Mouse (Mus musculus) intestine, embryonic 15.5 days (tissue): ENCODE measurements at regions not wholly inside any gene's neighbourhood (a gene's known extent, or its start where the extent isn't known, plus 50 kb on each side); places are given as distances from the start of the nearest gene placed in this dataset.

Source experiments
- ATAC-seq: fragments of 200-750 bp; cut with Nextera tagmentation; 2 replicates; pipeline ENCODE4 v1.8.0; 2017; ENCODE audit warnings: moderate TSS enrichment, moderate library complexity
- H3K27ac ChIP-seq: fragments of 300-500 bp; sonication (generic); 2 replicates; pipeline ENCODE4 v1.5.1; 2015; ENCODE audit warnings: mild to moderate bottlenecking, inconsistent platforms
- H3K27me3 ChIP-seq: fragments of 300-500 bp; sonication (generic); replicated peaks from 2 replicates; pipeline ENCODE4 v1.6.1; 2015; ENCODE audit warnings: inconsistent platforms
- H3K36me3 ChIP-seq: fragments of 300-500 bp; sonication (generic); 2 replicates; pipeline ENCODE4 v1.6.1; 2015; ENCODE audit warnings: inconsistent platforms
- H3K4me1 ChIP-seq: fragments of 300-500 bp; sonication (generic); replicated peaks from 2 replicates; pipeline ENCODE4 v1.6.1; 2015; ENCODE audit warnings: inconsistent platforms
- H3K4me2 ChIP-seq: fragments of 300-500 bp; sonication (generic); replicated peaks from 2 replicates; pipeline ENCODE4 v1.6.1; 2015; ENCODE audit warnings: mild to moderate bottlenecking, inconsistent platforms
- H3K4me3 ChIP-seq: fragments of 300-500 bp; sonication (generic); replicated peaks from 2 replicates; pipeline ENCODE4 v1.5.1; 2015; ENCODE audit warnings: inconsistent platforms
- H3K9ac ChIP-seq: fragments of 300-500 bp; sonication (generic); 2 replicates; pipeline ENCODE4 v1.6.1; 2015; ENCODE audit warnings: inconsistent platforms
- H3K9me3 ChIP-seq: fragments of 300-500 bp; sonication (generic); 2 replicates; pipeline ENCODE4 v1.6.1; 2016; ENCODE audit warnings: inconsistent platforms
- WGBS: fragments of 180-500 bp; shearing (Covaris S2); methylation state at CpG from one replicate; pipeline ENCODE4 v1.1.7; 2015; 5-methylcytosine and 5-hydroxymethylcytosine counted together

DNA sequence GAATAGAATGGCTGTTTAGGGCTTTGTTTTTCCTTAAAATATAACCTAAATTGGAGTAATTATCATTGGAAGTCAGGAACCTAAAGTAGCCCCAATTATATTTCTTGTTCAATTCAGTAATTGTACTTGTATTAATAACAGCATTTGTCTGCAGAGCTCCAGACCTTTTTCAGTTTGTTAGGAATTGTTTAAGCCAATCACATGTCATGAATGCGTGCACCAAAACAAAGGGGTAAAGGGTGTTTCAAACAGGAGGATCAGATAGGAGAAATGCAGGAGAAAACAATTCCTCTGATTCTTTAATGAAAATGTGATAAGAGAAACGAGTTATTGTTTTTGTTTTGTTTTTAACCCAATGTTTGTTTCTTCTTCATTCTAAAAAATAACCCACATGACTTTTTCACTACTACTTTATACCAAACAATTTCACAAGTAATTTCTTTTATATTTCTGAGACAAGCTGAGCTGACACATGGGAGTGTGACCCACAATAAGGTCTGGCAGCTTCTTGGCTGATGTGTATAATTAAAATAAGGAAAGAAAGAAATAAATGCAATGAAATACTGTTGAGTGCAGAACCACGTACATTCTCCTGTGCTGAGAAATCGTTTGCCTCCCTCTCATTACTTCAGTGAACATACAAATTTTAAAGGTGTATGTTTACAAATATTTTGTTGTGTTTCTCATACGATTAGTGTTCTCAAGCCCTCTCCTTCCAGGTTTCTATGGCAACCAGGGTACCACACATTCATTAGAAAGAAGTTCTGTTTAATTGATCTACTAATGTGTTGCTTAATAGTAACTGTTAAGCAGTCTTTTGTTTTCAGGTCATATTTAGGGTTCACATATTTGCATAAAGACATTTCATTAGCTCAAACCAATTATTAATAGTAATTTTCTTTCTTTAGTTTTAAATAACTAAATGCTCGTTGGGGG lies 397.7 kb downstream of the Isl1 start:
- 73% methylated on average over 6 of the region's 6 CpGs for WGBS
- no peak overlapping the region for H3K4me2 ChIP-seq
- no peaks in the 10 kb centered on the region for H3K27me3 ChIP-seq
- H3K36me3 ChIP-seq: no peaks in the 10 kb centered on the region
- H3K27ac ChIP-seq: no peak overlapping the region
- no peak overlapping the region for H3K4me3 ChIP-seq
- ATAC-seq: no peak
- no peak overlapping the region for H3K9ac ChIP-seq
- no peaks in the 10 kb centered on the region for H3K9me3 ChIP-seq
- no peaks in the 10 kb centered on the region for H3K4me1 ChIP-seq

- no peaks in the 10 kb centered on the region for H3K36me3 ChIP-seq
- H3K9me3 ChIP-seq: no peaks in the 10 kb centered on the region
- no peaks in the 10 kb centered on the region for H3K27me3 ChIP-seq
- H3K4me2 ChIP-seq: no peak overlapping the region
- H3K4me1 ChIP-seq: no peaks in the 10 kb centered on the region
- H3K27ac ChIP-seq: no peak overlapping the region
- ATAC-seq: no peak
- 80% methylated on average over 8 of the region's 8 CpGs for WGBS
- no peak overlapping the region for H3K4me3 ChIP-seq
- no peak overlapping the region for H3K9ac ChIP-seq
These were observed 398.5 kb downstream of the Isl1 start for GRCm38 (mm10) chr13:115910866-115911449.

GRCm38 (mm10) chr13:115880616-115881015 lies 428.9 kb downstream of the Isl1 start:
- no peak for ATAC-seq
- Histone ChIP-seq H3K36me3 (no peaks in the 10 kb centered on the region), H3K9me3 (no peaks in the 10 kb centered on the region), H3K4me3 (no peak overlapping the region), H3K27ac (no peak overlapping the region), H3K27me3 (no peaks in the 10 kb centered on the region), H3K4me1 (no peaks in the 10 kb centered on the region), H3K9ac (no peak overlapping the region), H3K4me2 (no peak overlapping the region)
- WGBS: 63% methylated on average over 1 of the region's 1 CpGs

DNA sequence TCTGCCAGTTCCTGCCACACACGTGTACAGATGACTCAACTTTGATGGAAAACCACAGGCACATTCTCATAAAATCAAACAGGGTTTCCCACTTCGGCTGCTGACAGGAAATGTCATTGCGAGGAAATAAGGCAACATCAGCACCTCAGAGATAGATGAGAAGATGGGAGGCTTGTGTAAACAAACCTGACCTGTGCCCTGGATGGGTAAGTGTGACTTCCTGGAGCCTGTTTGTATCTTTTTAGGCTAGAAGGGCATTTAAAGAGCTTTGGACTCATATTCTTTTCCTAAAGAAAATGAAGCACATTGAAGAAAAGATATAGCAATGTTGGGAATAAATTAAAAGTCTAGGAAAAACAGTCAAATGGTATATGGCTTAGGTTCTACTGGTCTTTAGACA lies 449.0 kb downstream of the Isl1 start:
- 20% methylated on average over 3 of the region's 3 CpGs for WGBS
- no peaks in the 10 kb centered on the region for H3K36me3 ChIP-seq
- H3K9me3 ChIP-seq: no peaks in the 10 kb centered on the region
- no peak overlapping the region for H3K4me3 ChIP-seq
- H3K9ac ChIP-seq: no peak overlapping the region
- no peak overlapping the region for H3K27ac ChIP-seq
- H3K4me2 ChIP-seq: no peak overlapping the region
- no peak for ATAC-seq
- no peaks in the 10 kb centered on the region for H3K27me3 ChIP-seq
- H3K4me1 ChIP-seq: no peaks in the 10 kb centered on the region

DNA sequence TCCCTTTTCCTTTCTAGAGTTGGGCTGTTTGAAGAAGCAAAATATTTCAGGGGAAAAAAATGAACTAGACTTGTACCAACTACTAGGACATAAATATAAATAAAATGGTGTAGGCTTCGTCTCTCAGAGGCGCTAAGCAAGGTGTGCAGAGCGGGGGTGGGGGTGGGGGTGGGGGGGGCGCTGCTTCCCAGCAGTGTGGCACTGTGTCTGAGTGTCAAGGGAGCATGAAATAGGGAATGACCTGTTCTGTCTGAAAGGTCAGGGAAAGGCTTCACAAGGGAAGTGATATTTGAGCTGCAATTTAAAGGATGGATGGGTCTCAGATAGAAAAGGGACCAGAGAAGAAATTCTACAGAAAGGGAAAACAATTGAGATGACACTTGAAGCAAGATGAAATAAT lies 452.9 kb downstream of the Isl1 start:
- Histone ChIP-seq H3K4me2 (no peak overlapping the region), H3K4me3 (no peak overlapping the region), H3K9me3 (no peaks in the 10 kb centered on the region), H3K27ac (no peak overlapping the region), H3K9ac (no peak overlapping the region), H3K27me3 (no peaks in the 10 kb centered on the region), H3K36me3 (no peaks in the 10 kb centered on the region), H3K4me1 (no peaks in the 10 kb centered on the region)
- 64% methylated on average over 4 of the region's 4 CpGs for WGBS
- no peak for ATAC-seq

- WGBS: 32% methylated on average over 3 of the region's 3 CpGs
- Histone ChIP-seq H3K9me3 (no peaks in the 10 kb centered on the region), H3K9ac (no peak overlapping the region), H3K27ac (no peak overlapping the region), H3K4me1 (no peaks in the 10 kb centered on the region), H3K27me3 (no peaks in the 10 kb centered on the region), H3K4me3 (no peak overlapping the region), H3K36me3 (no peaks in the 10 kb centered on the region), H3K4me2 (no peak overlapping the region)
- ATAC-seq: no peak
These were observed 456.7 kb downstream of the Isl1 start for GRCm38 (mm10) chr13:115852689-115853356.

DNA sequence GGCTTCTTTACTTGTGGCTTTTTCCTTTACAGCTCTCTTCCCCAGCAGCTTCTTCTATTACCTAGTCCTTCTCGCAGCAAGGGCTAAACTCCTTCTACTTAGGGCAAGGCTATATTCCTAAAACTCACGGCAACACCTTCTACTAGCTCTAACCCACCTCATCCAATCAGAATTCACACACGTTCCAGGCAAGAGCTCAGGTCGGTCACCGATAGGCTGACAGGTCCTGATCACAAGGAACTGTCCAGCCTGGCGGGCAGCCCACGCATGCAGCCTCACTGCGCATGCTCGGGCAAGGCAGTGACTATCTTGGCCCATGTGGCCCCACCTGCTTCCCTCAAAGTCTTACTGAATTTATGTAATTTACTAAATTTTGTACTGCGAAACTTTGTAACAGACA lies 466.4 kb downstream of the Isl1 start:
- no peaks in the 10 kb centered on the region for H3K27me3 ChIP-seq
- ATAC-seq: no peak
- no peak overlapping the region for H3K4me3 ChIP-seq
- no peak overlapping the region for H3K4me2 ChIP-seq
- no peak overlapping the region for H3K27ac ChIP-seq
- no peaks in the 10 kb centered on the region for H3K4me1 ChIP-seq
- H3K9me3 ChIP-seq: no peaks in the 10 kb centered on the region
- no peaks in the 10 kb centered on the region for H3K36me3 ChIP-seq
- WGBS: 61% methylated on average over 10 of the region's 10 CpGs
- no peak overlapping the region for H3K9ac ChIP-seq

DNA sequence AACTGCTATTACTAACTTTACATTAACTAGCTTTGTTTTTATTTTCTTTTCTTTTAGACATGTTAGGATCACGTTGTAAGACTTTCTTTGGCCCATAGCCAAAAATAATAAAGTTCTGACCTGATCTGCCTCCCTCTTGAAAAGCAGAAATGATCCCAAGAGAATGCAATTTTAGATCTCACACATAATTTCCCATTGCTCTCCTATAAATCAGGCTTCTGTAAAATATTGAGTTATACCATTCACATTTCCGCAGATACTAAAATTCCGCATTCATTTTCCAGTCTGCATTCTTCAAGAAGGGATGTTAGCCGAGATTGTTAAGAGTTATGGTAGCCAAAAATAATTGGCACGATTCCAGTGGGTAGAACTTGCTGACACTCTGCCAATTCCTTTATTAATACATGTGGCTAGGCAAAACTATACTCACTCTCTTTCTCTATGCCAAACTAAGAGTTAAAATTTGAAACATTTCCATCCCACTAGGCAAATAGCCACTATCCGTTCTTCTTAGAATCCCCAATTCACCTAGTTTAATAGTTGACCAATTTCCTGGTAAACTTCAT lies 473.2 kb downstream of the Isl1 start:
- H3K9me3 ChIP-seq: no peaks in the 10 kb centered on the region
- H3K4me2 ChIP-seq: no peak overlapping the region
- H3K36me3 ChIP-seq: no peaks in the 10 kb centered on the region
- H3K4me1 ChIP-seq: no peaks in the 10 kb centered on the region
- no peak for ATAC-seq
- H3K4me3 ChIP-seq: no peak overlapping the region
- no peak overlapping the region for H3K9ac ChIP-seq
- WGBS: 52% methylated on average over 6 of the region's 6 CpGs
- H3K27me3 ChIP-seq: no peaks in the 10 kb centered on the region
- H3K27ac ChIP-seq: no peak overlapping the region

DNA sequence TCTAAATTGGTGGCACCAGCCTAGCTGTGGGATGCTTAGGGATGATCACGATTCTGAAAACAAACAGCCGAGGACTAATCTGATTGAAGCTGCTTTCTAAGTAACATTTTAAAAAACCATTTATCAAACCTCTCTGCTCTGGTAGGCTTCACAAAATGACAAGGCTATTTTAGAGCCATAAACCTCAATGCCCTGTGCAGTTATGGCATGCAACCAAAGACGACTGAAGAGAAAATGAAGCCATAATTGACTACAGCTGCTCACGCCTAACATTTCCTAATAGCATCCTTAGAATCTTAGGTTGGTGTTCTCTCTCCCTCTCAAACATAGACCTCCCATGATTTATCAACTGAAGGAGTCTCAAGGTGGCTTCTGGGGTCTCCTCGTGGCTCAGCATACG lies 484.3 kb downstream of the Isl1 start:
- ATAC-seq: no peak
- 61% methylated on average over 6 of the region's 6 CpGs for WGBS
- H3K4me3 ChIP-seq: no peak overlapping the region
- H3K4me2 ChIP-seq: no peak overlapping the region
- no peaks in the 10 kb centered on the region for H3K27me3 ChIP-seq
- H3K36me3 ChIP-seq: no peaks in the 10 kb centered on the region
- no peak overlapping the region for H3K9ac ChIP-seq
- H3K4me1 ChIP-seq: no peaks in the 10 kb centered on the region
- H3K9me3 ChIP-seq: no peaks in the 10 kb centered on the region
- no peak overlapping the region for H3K27ac ChIP-seq

DNA sequence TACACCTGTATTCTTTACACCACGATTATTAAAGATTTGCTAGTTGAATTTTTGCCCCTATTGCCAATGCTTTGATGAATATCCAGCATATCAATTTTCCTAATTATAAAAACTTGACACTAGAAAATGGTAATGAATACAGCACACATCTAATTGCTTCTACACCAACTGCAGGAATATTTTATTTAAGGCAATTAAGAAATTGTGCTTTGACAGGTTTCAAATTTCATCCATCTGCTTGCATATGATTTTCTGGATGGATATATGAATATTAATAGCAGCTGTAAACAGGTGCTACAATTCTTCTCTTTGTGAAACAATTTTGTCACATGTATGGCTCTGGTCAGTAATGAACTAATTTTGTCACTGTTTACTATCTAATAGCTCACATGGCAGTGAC lies 487.0 kb downstream of the Isl1 start:
- Histone ChIP-seq H3K27ac (no peak overlapping the region), H3K4me2 (no peak overlapping the region), H3K4me1 (no peaks in the 10 kb centered on the region), H3K4me3 (no peak overlapping the region), H3K27me3 (no peaks in the 10 kb centered on the region), H3K36me3 (no peaks in the 10 kb centered on the region), H3K9me3 (no peaks in the 10 kb centered on the region), H3K9ac (no peak overlapping the region)
- ATAC-seq: no peak
- 70% methylated on average over 1 of the region's 1 CpGs for WGBS

GRCm38 (mm10) chr13:115814211-115814610 lies 495.3 kb downstream of the Isl1 start:
- ATAC-seq: no peak
- WGBS: 69% methylated on average over 2 of the region's 2 CpGs

DNA sequence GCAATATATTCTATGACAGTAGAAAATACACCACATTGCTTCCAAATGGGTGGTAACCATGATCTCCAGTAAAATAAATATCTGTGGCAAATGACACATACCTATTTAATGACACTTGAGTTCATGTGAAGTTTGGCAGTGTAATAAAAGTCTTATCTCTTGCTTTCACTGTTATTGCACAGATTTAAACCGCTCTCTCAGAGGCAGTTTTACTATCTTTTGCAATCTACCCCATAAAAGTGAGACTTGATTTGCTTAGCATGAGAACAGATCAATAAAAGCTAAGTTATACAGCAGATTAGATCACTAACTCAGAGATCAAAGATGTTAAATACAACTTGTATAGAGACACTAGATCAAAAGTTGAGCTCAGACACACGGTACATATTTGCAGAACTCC lies 510.2 kb downstream of the Isl1 start:
- Histone ChIP-seq H3K4me1 (no peaks in the 10 kb centered on the region), H3K4me2 (no peak overlapping the region), H3K4me3 (no peak overlapping the region), H3K9ac (no peak overlapping the region), H3K27ac (no peak overlapping the region), H3K9me3 (no peaks in the 10 kb centered on the region), H3K27me3 (no peaks in the 10 kb centered on the region), H3K36me3 (no peaks in the 10 kb centered on the region)
- peak; percentile 83 for ATAC-seq
- 28% methylated on average over 2 of the region's 2 CpGs for WGBS

More at GRCm38 (mm10) chr13:115814211-115814610, 495.3 kb downstream of the Isl1 start:
- Histone ChIP-seq H3K4me1 (no peaks in the 10 kb centered on the region), H3K4me2 (no peak overlapping the region), H3K9me3 (no peaks in the 10 kb centered on the region), H3K27me3 (no peaks in the 10 kb centered on the region), H3K4me3 (no peak overlapping the region), H3K9ac (no peak overlapping the region), H3K36me3 (no peaks in the 10 kb centered on the region), H3K27ac (no peak overlapping the region)
